Mouse (Mus musculus) left cerebral cortex, postnatal 10 days (tissue): ENCODE data around the gene Cabin1. TPM values are rescaled to one million over a fixed set of nuclear protein-coding genes. Genes with fewer than 3 reads are reported as not detected.

Experiments used
- DNase-seq, 2 experiments: peaks; one replicate each; pipeline ENCODE4 v3.0.0; 2021 to 2022; ENCODE audit warnings: low spot score in 2 of 2, mixed read lengths in 1 of 2; ENCODE audit errors: extremely low spot score in 1 of 2
- intact Hi-C: fragments of 180-260 bp; cut with DNase I; formaldehyde crosslinking; loops from one replicate; pipeline ENCODE4 v1.15.1; 2025
- total RNA-seq, 2 experiments: library from RNA; stranded (reverse); gene quantifications; 2 replicates each; pipeline ENCODE4 v1.2.3; 2021

Cabin1 gene
- total RNA-seq, 2 experiments from 2014 or later = 83.7 to 84.3 TPM

DNA sequence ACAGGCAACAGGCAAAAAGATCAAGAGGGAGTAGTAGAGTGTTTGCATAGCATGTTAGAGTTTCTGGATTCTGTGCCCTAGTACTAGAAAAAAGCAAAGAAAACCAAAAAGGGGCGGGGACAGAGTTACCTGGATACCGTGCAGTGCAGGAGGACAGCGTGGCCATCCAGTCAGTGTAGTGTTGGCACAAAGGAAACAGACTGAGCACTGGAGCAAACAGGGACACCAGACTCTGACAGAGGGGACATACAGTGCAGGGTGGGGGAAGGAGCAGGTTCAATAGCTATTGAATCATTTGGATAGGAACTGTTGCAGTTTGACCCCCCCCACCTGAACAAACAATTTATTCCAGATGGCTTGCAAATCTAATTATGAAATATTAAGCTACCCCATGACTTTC is 137.2 kb downstream of the Cabin1 start:
- intact Hi-C loops = no loop called here

DNA sequence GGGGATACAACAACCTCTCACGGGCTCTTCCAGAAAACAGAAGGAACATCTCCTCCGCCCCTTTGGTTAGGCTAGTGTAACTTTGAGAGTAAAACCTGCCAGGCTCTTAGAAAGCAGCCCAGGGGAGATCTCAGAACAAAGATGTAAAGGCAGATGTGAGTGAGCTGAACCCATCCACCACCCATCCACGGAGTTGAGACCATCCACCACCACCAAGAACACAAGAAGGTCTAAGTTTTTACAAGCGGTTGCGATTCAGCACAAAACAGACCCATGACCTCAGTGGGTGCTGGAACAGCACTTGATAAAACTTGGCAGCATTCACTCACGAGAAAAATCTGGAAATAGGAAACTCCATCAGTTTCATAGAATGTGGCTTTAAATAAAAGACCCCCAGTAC is 138.2 kb downstream of the Cabin1 start:
- DNase-seq = no peak
- intact Hi-C loops = no loop called here

More for the DNA sequence above, 137.2 kb downstream of the Cabin1 start:
- DNase-seq = no peak

DNA sequence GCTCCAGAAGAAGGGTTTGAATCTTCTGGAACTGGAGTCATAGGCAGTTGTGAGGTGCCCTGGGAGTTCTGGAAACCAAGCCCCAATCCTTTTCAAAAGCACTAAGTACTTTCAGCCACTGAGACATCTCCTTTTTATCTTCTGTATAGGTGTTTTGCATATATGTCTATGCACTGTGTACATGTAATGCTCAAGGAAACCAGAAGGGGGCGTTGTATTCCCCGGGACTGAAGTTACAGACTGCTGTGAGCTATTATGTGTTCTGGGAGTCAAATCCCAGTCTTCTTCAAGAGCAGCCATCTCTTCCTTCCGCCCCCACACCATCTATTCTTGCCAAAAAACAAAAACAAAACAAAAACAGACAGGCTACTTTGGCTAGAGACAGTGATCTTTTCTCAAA is 143.3 kb downstream of the Cabin1 start:
- no peak for DNase-seq
- intact Hi-C loops = no loop called here

DNA sequence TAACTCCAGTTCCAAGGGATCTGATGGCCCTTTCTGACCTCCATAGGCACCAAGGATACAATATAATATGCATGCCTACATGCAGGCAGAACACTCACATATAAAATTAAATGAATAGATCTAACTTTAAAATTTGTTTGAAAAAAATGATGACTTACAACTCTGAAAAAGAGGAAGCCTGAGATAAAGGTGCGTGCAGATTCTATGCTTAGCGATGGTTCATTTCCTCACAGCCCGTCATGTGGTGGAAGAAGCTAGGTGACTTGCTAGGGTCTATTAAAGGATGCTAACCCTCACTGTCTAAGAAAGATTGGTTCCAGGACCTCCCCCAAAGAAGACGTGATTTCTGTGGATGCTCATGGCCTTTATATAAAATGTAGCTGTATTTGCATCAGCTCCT is 148.1 kb downstream of the Cabin1 start:
- intact Hi-C loops = no loop called here

DNA sequence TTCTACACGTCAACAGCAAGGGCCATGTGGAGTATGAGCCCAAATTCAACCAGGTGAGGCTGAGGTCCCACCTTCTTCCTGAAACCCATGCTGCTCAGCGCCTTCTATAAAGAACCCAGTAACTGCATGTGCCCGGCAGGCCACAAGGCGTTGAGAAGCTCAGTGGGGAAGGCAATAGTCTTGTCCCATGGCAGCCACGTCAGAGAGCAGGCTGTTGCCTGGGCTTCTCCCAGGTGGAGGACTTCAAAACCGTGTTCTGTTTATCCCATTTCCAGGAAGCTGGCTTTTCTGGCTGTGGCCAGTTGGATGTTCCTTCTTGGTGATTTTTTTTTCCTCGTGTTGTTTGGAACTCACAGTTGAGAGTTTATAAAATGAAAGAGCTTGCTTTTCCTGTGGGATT is 153.7 kb downstream of the Cabin1 start:
- intact Hi-C loops = no loop called here
- DNase-seq = no peak

More for the DNA sequence above, 148.1 kb downstream of the Cabin1 start:
- no peak for DNase-seq

DNA sequence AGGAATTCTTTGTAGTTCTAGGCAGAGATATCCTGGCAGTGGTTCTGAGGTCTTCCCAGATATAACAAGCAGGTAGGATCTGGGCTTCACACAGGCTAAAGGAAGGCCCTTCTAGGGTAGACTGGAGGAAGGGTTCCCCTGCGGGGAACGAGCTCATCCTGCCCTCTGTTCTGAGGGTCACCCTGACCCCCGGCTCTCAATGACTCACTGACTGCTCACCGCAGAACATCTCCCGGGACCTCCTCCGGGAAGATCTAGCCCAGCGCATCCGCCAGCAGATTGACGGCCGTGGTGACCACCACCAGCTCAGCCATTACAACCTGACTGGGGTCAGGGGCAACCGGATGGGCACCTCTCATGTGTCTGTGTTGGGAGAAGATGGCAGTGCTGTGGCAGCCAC is 155.2 kb downstream of the Cabin1 start:
- intact Hi-C loops = no loop called here

DNA sequence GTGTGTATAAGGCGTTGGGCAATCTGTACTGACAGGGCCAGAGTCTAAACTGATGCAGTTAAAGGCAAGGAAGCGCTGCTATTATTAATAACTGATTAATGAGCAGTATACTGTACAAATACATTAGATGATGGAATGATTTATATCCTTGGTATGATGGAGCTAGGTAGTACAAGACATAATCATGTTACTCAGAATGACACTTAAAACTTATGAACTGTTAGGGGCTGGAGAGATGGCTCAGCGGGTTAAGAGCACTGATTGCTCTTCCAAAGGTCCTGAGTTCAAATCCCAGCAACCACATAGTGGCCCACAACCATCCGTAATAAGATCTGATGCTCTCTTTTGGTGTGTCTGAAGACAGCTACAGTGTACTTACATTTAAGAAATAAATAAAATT is 156.9 kb downstream of the Cabin1 start:
- no peak for DNase-seq
- intact Hi-C loops = no loop called here

More for the DNA sequence above, 155.2 kb downstream of the Cabin1 start:
- DNase-seq = no peak

DNA sequence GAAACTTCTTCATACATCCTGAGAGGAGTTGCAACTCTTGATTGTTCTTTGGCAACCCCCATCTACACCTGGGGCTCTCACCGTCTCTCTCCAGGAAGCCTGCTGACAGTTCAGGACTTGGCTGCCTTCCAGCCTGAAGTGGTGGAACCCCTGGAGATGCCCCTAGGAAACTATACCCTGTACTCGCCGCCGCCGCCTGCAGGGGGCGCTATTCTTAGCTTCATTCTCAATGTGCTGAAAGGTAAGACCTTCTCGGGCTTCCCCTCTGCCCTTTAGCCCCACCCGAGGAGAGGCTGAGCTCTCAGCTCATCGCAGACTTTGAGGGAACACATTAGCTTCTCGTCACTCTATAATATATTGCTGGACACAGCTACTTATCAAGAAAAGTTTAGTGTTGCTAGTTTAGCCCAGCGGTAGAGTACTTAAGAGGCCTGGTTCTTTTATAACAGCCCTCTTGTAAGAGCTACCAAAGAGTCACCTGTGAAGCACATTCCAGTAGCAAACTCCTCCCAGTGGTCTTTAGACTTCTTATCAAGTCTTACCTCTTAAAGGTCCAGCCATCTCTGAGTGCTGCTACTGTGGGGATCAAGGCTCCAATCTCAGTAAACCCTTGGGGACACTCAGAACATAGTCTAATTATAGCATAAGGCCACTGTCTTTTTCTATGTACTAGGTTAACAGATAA is 158.8 kb downstream of the Cabin1 start:
- DNase-seq = no peak
- intact Hi-C loops = no loop called here

DNA sequence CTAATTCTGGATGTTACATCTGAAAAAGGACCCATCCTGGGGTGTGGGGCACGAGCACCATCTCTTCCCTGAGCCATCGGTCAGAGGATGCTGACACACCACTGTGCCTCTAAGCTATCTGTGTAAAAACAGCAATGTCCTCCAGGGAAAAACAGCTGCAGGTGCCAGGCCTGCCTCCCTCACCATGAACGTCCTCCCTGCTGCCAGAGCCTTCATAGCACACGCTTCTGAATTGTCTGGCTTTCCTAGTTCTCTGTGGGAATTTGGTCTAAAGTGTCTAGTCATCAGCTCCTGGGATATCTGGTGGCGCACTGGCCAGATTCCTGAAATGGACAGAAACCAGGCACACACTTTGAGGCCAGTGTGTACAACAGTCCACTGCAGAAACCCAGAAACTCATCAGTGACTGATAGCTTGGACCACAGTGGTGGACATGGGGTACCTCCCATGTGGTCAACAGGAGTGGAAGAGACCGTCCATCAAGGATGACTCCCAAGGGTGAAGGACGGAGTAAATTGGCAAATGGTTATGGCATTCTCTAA is 163.9 kb downstream of the Cabin1 start:
- intact Hi-C loops = no loop called here
- DNase-seq = no peak

Other genes with a start within 250 kb of the Cabin1 start
- 100 to 1,000 TPM in 1 of 2 experiments, 10 to 100 TPM in 1; 96.2 to 103 TPM for gene Snrpd3, start 246.8 kb downstream of the Cabin1 start, total RNA-seq
- gene Gucd1, start 246.4 kb downstream of the Cabin1 start, total RNA-seq = 10 to 100 TPM; 21.6 to 22.0 TPM
- 10 to 100 TPM; 21.3 to 27.5 TPM for gene Lrrc75b, start 204.0 kb downstream of the Cabin1 start, total RNA-seq
- gene Ggt1, start 202.7 kb downstream of the Cabin1 start, total RNA-seq = 1 to 10 TPM; 1.5 to 4.1 TPM
- 1 to 10 TPM; 2.6 to 3.3 TPM for gene Ggt5, start 175.0 kb downstream of the Cabin1 start, total RNA-seq
- gene Susd2, start 120.3 kb downstream of the Cabin1 start, total RNA-seq = 1 to 10 TPM; 3.5 to 3.8 TPM
- 10 to 100 TPM; 34.4 to 39.3 TPM for gene Ddt, start 9.1 kb upstream of the Cabin1 start, total RNA-seq
- not detected for gene Gm20441, start 16.6 kb upstream of the Cabin1 start, total RNA-seq
- gene Gstt3, start 17.1 kb upstream of the Cabin1 start, total RNA-seq = under 1 TPM; 0.61 to 0.71 TPM
- gene Gstt1, start 34.2 kb upstream of the Cabin1 start, total RNA-seq = 1 to 10 TPM; 3.8 TPM
- not detected for gene Gstt4, start 58.2 kb upstream of the Cabin1 start, total RNA-seq
- gene Gstt2, start 73.1 kb upstream of the Cabin1 start, total RNA-seq = 1 to 10 TPM; 3.5 to 4.6 TPM
- 100 to 1,000 TPM; 771 to 828 TPM for gene Mif, start 95.9 kb upstream of the Cabin1 start, total RNA-seq
- gene Derl3, start 129.1 kb upstream of the Cabin1 start, total RNA-seq = 1 to 10 TPM; 1.5 to 3.0 TPM
- 10 to 100 TPM; 92.6 to 100.0 TPM for gene Smarcb1, start 157.3 kb upstream of the Cabin1 start, total RNA-seq
- gene Chchd10, start 168.8 kb upstream of the Cabin1 start, total RNA-seq = 100 to 1,000 TPM; 155 to 181 TPM
- gene Mmp11, start 172.2 kb upstream of the Cabin1 start, total RNA-seq = 1 to 10 TPM; 2.5 to 2.6 TPM
- under 1 TPM in 1 of 2 experiments, not detected in 1; 0.49 TPM for gene Gm867, start 176.3 kb upstream of the Cabin1 start, total RNA-seq
- not detected for gene Vpreb3, start 178.7 kb upstream of the Cabin1 start, total RNA-seq
- under 1 TPM in 1 of 2 experiments, not detected in 1; 0.16 TPM for gene Gm5134, start 190.2 kb upstream of the Cabin1 start, total RNA-seq